Mouse (Mus musculus) thymus, postnatal 4 days (tissue): Measurements from ENCODE around the gene Ptprj.
"Not testable (repeated sequence)": the region's sequence is repeated elsewhere in the genome, so short reads cannot be mapped to it uniquely, and the experiment has no call there.

Experiments used
- DNase-seq: peaks from one replicate; pipeline ENCODE4 v3.0.0; 2021

Gene Ptprj

GRCm38 (mm10) chr2:90476792-90477191 lies 103.7 kb downstream of the Ptprj start:
- no peak for DNase-seq

GRCm38 (mm10) chr2:90476319-90476718 lies 104.1 kb downstream of the Ptprj start:
- no peak for DNase-seq

GRCm38 (mm10) chr2:90474593-90475405 lies 105.6 kb downstream of the Ptprj start:
- peak; percentile 90 for DNase-seq

- DNase-seq, result no peak
These were observed 107.7 kb downstream of the Ptprj start for GRCm38 (mm10) chr2:90472701-90473100.

GRCm38 (mm10) chr2:90470122-90470521 lies 110.3 kb downstream of the Ptprj start:
- no peak for DNase-seq

GRCm38 (mm10) chr2:90466480-90466879 lies 114.0 kb downstream of the Ptprj start:
- no peak for DNase-seq

GRCm38 (mm10) chr2:90463735-90464134 lies 116.7 kb downstream of the Ptprj start:
- no peak for DNase-seq

GRCm38 (mm10) chr2:90462252-90462651 lies 118.2 kb downstream of the Ptprj start:
- DNase-seq, result no peak

GRCm38 (mm10) chr2:90457946-90458345 lies 122.5 kb downstream of the Ptprj start:
- DNase-seq, result peak; percentile 66

- DNase-seq, result no peak
These were observed 128.1 kb downstream of the Ptprj start for GRCm38 (mm10) chr2:90452380-90452779.

- no peak for DNase-seq
These were observed 131.3 kb downstream of the Ptprj start for GRCm38 (mm10) chr2:90448967-90449740.

- no peak for DNase-seq
These were observed 136.6 kb downstream of the Ptprj start for GRCm38 (mm10) chr2:90443811-90444210.

GRCm38 (mm10) chr2:90441811-90442210 lies 138.6 kb downstream of the Ptprj start:
- not testable (repeated sequence) for DNase-seq

GRCm38 (mm10) chr2:90440169-90440568 lies 140.3 kb downstream of the Ptprj start:
- not testable (repeated sequence) for DNase-seq

- DNase-seq, result not testable (repeated sequence)
These were observed 143.0 kb downstream of the Ptprj start for GRCm38 (mm10) chr2:90437453-90437852.

- DNase-seq, result not testable (repeated sequence)
These were observed 150.7 kb downstream of the Ptprj start for GRCm38 (mm10) chr2:90429782-90430181.

GRCm38 (mm10) chr2:90428988-90429717 lies 151.3 kb downstream of the Ptprj start:
- DNase-seq, result not testable (repeated sequence)

- DNase-seq, result not testable (repeated sequence)
These were observed 155.5 kb downstream of the Ptprj start for GRCm38 (mm10) chr2:90424937-90425336.

- DNase-seq, result not testable (repeated sequence)
These were observed 158.2 kb downstream of the Ptprj start for GRCm38 (mm10) chr2:90422282-90422681.

- not testable (repeated sequence) for DNase-seq
These were observed 166.2 kb downstream of the Ptprj start for GRCm38 (mm10) chr2:90414110-90414821.

- DNase-seq, result not testable (repeated sequence)
These were observed 181.8 kb downstream of the Ptprj start, which contains the start of gene Olfr1274-ps for GRCm38 (mm10) chr2:90398633-90399107. Gene Olfr1274-ps (plus strand): TSS chr2:90398683.
